Mouse (Mus musculus): ENCODE data around the gene Celf2. TPM values are rescaled to one million over a fixed set of nuclear protein-coding genes. Genes with fewer than 3 reads are reported as not detected.

Celf2 gene
- total RNA-seq, 2 experiments from 2014 or later, result 20.0 to 40.5 TPM

- ATAC-seq (replicated peaks; ENCODE audit: low FRiP score, poor library complexity, severe bottlenecking), result no peak
Observed at GRCm38 (mm10) chr2:6883996-6884795, 625.2 kb downstream of the Celf2 start.

DNA sequence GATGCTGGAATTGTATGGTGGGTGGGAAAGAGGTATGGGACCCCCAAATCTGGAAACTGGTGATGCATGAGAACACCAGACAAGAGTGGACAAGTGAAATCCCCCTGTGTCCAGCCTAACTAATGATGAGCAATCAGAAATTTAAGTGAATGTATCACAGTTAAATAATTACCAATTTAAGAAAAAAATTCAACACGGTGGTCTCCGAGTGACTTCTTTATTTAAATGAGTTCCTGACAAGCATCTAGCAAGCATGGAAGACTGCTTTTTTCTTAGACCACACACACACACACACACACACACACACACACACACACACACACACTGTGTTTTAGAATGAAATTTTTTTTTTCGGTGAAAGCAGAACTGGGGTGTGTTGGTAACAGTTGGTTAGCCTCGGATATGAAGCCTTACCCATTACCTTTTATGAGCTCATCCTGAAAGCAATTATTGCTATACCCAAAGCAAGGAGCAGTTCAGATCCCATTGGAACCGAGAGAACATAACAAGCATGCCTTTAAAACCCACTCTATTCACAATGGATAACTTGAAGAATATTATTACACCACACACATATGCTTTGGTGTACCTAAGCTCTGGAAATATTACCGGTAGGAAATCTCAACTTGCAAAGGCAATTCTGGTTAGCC is 627.0 kb downstream of the Celf2 start:
- no peak for ATAC-seq (replicated peaks; ENCODE audit: low FRiP score, poor library complexity, severe bottlenecking)

GRCm38 (mm10) chr2:6880941-6881575 is 628.3 kb downstream of the Celf2 start:
- no peak for ATAC-seq (replicated peaks; ENCODE audit: low FRiP score, poor library complexity, severe bottlenecking)

GRCm38 (mm10) chr2:6877094-6877493 is 632.3 kb downstream of the Celf2 start:
- no peak for ATAC-seq (replicated peaks; ENCODE audit: low FRiP score, poor library complexity, severe bottlenecking)

DNA sequence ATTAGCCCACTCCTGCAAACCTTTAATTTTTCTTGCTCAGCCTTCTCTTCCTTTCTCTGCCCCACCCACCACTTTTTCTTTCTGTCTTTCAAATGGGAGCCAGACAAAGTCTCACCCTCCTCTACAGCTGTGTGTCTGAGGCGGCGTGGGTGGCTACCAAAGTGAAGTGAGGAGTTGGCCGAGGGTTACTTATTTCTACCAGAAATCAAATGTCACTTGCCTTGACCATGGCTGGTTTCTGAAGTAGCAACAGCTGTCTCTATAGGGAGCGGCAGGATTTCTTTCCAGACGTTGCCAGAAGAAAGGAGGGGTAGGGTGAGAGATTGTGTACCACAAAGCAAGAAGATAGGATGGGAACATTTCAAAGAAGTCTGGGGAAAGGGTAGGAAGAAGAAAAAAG is 632.8 kb downstream of the Celf2 start:
- ATAC-seq (replicated peaks; ENCODE audit: low FRiP score, poor library complexity, severe bottlenecking), result no peak

DNA sequence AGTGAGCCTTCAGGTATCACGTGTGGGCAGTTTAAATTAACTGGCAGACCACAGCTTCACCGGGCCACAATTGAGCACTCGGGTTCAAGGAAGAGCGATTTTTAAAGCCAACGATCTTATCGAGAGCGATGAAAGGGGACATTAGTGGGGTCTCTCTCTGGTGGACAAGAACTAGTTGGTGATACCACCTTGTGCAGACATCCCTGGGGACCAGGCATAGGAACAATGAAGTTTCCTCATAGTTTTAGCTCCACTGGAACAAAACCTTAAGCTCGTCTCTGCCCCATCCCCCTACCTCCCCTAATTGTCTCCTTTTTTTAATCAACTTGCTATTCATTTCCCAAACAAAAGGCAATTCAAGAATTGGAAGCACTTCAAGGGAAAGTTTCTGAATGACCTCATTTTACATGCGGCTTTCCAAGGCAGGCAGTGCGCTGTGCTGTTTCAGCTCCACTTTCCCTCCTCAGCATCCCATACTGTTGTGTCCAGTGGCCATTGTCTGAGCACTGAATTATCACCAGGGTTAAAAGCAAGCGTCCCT is 634.2 kb downstream of the Celf2 start:
- ATAC-seq (replicated peaks; ENCODE audit: low FRiP score, poor library complexity, severe bottlenecking), result no peak

DNA sequence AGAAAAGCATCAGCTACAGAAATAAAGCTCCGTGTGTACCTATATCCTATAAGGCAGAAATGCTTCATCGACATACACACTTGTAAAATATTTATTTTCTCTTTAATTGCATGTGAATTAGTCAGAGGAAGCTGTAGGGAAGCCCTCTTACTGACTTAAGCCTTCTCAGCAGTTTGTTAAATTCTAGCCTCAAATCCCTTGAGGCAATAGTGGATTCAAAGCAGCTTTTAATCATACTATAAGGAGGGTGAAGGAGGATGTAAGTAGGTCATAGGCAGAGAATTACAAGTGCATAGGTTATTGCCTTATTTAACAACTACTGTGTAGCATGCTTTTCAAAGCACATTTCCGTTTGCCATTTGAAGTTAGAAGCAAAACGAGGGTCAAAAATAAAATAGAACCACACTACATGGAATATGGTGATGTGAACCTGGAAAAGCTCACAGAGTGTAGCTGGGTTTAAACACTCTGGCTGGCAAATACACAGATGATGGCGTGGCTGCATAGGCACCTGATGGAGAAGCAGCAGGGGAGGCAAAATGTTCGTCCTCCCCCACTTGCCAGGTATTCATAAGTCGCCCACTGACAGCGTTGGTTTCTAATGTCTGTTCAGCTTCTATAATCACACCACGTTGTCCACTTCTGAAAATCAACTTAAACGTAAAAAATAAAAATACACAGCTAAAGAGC is 635.0 kb downstream of the Celf2 start:
- no peak for ATAC-seq (replicated peaks; ENCODE audit: low FRiP score, poor library complexity, severe bottlenecking)

DNA sequence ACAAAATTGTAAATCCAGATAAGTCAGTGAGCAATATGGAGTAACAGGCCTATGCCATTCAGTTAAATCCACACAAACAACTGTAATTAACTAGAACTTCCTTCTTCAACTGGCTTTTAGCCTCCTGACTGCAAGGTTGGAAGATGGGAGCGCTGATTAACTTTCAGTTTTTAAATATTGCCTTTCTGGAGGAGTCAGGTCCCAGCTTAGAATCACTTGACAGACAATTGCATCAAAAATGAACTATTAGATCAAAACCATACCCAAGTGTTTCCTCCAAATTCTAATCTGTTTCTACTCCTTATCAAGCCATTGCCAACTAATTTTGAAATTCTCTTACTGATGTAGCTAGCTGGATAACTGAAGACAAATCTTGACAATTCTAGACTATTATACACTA is 635.7 kb downstream of the Celf2 start:
- ATAC-seq (replicated peaks; ENCODE audit: low FRiP score, poor library complexity, severe bottlenecking), result no peak

DNA sequence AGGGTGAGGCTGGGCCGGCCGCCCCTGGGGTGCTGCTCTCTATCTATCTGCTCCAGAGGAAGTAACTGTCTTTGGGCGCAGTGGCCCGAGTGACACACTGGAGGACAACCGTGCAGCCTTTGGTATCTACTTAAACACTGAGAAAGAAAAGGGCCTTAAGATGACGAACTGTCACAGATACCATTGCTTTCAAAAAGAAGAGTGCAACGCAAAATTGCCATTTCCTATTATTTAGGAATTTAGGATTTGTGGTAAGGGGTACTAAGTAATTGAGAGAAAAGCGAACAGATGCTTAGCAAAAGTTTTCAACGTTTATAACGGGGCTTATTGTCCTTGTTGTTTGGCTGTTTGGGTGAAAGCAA is 636.5 kb downstream of the Celf2 start:
- ATAC-seq (replicated peaks; ENCODE audit: low FRiP score, poor library complexity, severe bottlenecking), result no peak

DNA sequence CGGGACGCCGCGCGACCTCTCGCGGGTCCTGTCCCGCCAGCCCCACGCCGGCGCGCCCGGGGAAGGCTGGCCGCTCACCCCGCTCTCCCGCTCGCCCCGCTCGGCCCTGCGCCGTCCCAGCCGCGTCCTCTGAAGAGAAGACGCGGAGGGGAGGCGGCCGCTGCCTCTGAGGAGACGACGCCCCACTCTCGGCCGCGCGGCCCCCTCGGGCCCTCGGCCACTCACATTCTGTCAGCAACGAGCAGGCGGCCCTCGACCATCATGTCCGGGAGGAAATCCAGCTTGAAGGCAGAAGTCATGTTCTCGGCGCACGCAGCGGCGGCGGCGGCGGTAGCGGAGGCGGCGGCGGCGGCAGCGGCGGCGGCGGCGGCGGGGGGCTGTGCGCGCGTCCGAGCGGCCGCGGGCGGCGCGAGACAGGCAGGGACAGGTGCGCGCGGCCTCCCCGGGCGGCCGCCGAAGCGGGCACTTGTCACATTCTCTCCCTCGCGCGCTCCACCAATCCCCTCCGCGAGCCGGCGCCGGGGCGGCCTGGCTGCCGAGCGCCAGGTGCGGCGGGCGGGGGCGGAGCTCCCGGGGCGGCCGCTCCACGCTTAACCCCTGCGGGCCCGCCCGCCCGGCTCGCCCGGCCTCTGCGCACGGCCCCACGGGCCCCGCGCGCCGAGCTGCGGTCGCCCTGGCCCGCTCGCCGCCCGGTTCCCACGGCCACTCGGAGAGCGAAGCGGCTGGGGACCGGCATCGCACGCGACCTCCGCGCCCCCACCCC is 637.1 kb downstream of the Celf2 start:
- no peak for ATAC-seq (replicated peaks; ENCODE audit: low FRiP score, poor library complexity, severe bottlenecking)

GRCm38 (mm10) chr2:6871281-6872130 is 637.9 kb downstream of the Celf2 start:
- no peak for ATAC-seq (replicated peaks; ENCODE audit: low FRiP score, poor library complexity, severe bottlenecking)

DNA sequence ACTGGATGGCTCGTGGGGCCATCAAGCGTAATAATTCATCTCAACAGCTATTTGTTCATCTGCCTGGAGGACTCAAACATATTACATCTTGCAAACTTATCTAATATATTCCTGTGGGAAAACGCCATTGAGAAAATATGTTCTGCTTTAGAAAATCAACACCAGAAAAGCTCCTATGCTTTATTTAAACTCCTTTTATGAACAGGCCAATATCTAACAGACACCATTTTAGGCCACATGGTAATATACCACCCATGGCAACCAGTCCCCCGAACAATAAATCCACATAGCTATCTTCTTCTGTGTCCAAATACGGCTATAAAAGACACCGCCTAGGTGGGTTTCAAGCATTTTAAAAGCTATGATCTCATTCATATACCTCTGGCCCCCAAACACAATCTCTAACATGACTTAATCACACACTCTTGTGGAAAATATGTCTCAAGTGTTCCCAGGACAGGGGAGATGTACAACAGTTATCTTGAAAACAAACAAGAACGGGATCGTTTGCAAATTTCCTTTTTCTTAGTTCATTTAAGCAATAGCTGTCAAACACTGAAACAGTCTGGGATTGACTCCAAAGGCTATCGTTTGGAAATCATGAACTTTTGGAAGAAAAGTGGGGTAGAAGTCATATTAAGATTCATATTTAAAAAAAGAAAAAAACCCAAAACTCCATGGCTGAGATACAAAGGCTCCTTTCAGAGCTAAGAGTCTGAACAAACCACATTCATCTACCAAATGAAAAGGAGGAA is 639.2 kb downstream of the Celf2 start:
- ATAC-seq (replicated peaks; ENCODE audit: low FRiP score, poor library complexity, severe bottlenecking), result no peak

GRCm38 (mm10) chr2:6867297-6867696 is 642.1 kb downstream of the Celf2 start:
- no peak for ATAC-seq (replicated peaks; ENCODE audit: low FRiP score, poor library complexity, severe bottlenecking)

- ATAC-seq (replicated peaks; ENCODE audit: low FRiP score, poor library complexity, severe bottlenecking), result no peak
Observed at GRCm38 (mm10) chr2:6865785-6866184, 643.6 kb downstream of the Celf2 start.

GRCm38 (mm10) chr2:6850102-6850644 is 659.2 kb downstream of the Celf2 start:
- no peak for ATAC-seq (replicated peaks; ENCODE audit: low FRiP score, poor library complexity, severe bottlenecking)

- ATAC-seq (replicated peaks; ENCODE audit: low FRiP score, poor library complexity, severe bottlenecking), result no peak
Observed at GRCm38 (mm10) chr2:6849388-6849787, 660.0 kb downstream of the Celf2 start.

GRCm38 (mm10) chr2:6830021-6830420 is 679.3 kb downstream of the Celf2 start:
- ATAC-seq (replicated peaks; ENCODE audit: low FRiP score, poor library complexity, severe bottlenecking), result no peak

DNA sequence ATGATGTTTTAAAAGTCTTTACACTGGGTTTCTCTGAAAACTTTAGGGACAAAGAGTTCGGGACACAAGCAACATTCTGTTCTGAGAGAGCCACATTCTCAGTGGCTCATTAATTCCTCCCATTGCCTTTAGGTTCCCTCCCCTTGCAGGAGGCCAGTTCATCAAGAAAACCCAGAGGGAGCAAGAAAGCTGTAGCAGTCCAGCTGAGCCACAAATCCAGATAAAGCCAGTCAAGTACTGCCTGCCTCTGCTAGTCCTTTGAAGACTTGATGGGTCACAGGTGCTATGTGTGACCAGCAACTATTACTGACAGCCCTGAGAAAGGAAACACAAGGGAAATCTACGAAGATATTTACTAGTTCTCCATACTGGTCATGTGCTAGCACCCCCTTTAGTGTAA is 681.8 kb downstream of the Celf2 start:
- no peak for ATAC-seq (replicated peaks; ENCODE audit: low FRiP score, poor library complexity, severe bottlenecking)

All from erythroblast, adult 5-6 weeks (primary cell).